In the genomic region with DNA sequence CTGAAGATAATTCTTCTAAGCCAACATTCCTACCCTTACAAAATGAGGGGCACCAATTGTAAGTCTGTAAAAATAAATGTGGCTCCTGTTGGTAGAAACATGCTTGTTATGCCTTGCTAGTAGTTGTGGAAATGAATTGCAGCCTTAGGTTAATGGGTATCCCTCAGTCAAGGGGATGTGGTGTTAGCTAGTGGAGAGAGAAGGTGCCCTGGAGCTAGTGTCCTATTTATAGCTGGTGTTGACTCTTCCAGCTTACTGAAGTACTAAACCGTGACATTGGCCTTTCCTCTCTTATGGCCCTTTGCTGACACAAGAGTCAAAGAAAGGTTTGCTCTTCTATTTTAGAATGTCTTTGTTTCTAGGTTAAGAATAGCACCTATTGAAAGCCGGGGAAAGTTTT, we compare ENCODE assay signal across 26 mouse cellular contexts. TPM values are rescaled to one million over a fixed set of nuclear protein-coding genes. Genes with fewer than 3 reads are reported as not detected.
DNase-seq lines count a peak whose midpoint lies in the region; ATAC-seq and TF ChIP-seq lines count a peak whose summit lies in the region.
"Had no signal": no experiment of that assay in that cellular context is flagged by ENCODE, and none has a peak within 500 bp of the region (broad histone marks: within the 10 kb centered on the region; RNA-seq: fewer than 3 reads in every experiment).

No protein-coding gene starts in this region.

- no peak for TF ChIP-seq CTCF in kidney, adult 2 months (conservative IDR thresholded peaks at IDR 0.05; ENCODE audit: insufficient read depth, insufficient read length, low read depth, low read length)
- TF ChIP-seq CTCF in Patski (IDR thresholded peaks at IDR 0.05): no peak

- CTCF ChIA-PET in Patski (lab: Charles Lee): interaction anchor here (0.6 to 1.9 kb wide), 6 partner anchors 14 to 108 kb away, joined by 3 to 4 read pairs (median 3); no protein-coding TSS in a partner anchor

- no peak for TF ChIP-seq POLR2A in kidney, adult 2 months (IDR thresholded peaks at IDR 0.05; ENCODE audit: low read depth, low read length)

- no peaks in the 10 kb centered on the region for H3K9me3 ChIP-seq in heart, embryonic 10.5 days
- no peaks in the 10 kb centered on the region for H3K9me3 ChIP-seq in heart, embryonic 15.5 days (replicated peaks)
- H3K9me3 ChIP-seq in heart, embryonic 11.5 days (replicated peaks; ENCODE audit: control insufficient read depth, low read length): no peaks in the 10 kb centered on the region
- H3K9me3 ChIP-seq in kidney, embryonic 15.5 days (replicated peaks): no peaks in the 10 kb centered on the region
- H3K9me3 ChIP-seq: embryonic facial prominence, embryonic 10.5 days; embryonic facial prominence, embryonic 13.5 days; forebrain, embryonic 12.5 days; forebrain, embryonic 15.5 days; hindbrain, embryonic 12.5 days; hindbrain, embryonic 15.5 days had no signal

- 36% methylated on average over 2 of the region's 2 CpGs for WGBS in heart, embryonic 10.5 days
- WGBS in heart, embryonic 15.5 days: 42% methylated on average over 2 of the region's 2 CpGs
- 30% methylated on average over 2 of the region's 2 CpGs for WGBS in heart, embryonic 11.5 days (ENCODE audit: insufficient replicate concordance)
- 30% methylated on average over 2 of the region's 2 CpGs for WGBS in kidney, adult 2 months
- 56% methylated on average over 2 of the region's 2 CpGs for WGBS in kidney, embryonic 15.5 days

- in situ Hi-C loops in Patski (cut with MboI; ENCODE audit: low pct_unique_long_range_greater_than_20kb): no loop called here

- H3K36me3 ChIP-seq in heart, embryonic 10.5 days: no peaks in the 10 kb centered on the region
- H3K36me3 ChIP-seq in heart, embryonic 15.5 days: no peaks in the 10 kb centered on the region
- H3K36me3 ChIP-seq in heart, embryonic 11.5 days (ENCODE audit: control insufficient read depth, insufficient read depth, low read length): no peaks in the 10 kb centered on the region
- no peaks in the 10 kb centered on the region for H3K36me3 ChIP-seq in kidney, adult 2 months (ENCODE audit: control insufficient read depth, insufficient read depth, low read length)
- no peaks in the 10 kb centered on the region for H3K36me3 ChIP-seq in kidney, embryonic 15.5 days
- H3K36me3 ChIP-seq: embryonic facial prominence, embryonic 10.5 days; embryonic facial prominence, embryonic 13.5 days; forebrain, embryonic 12.5 days; forebrain, embryonic 15.5 days; hindbrain, embryonic 12.5 days; hindbrain, embryonic 15.5 days had no signal

- H3K4me1 ChIP-seq in heart, embryonic 10.5 days: peaks cover 18% of the 10 kb centered on the region
- peaks cover 5% of the 10 kb centered on the region; the same call in 1 of the 2 replicates for H3K4me1 ChIP-seq in heart, embryonic 15.5 days (replicated peaks)
- H3K4me1 ChIP-seq in heart, embryonic 11.5 days (ENCODE audit: control insufficient read depth, insufficient read depth, low read length): no peaks in the 10 kb centered on the region
- H3K4me1 ChIP-seq in kidney, adult 2 months (ENCODE audit: control insufficient read depth, insufficient read depth, low read length): peaks cover 7% of the 10 kb centered on the region; the same call in 1 of the 2 replicates
- 0 out of 2 replicates have a peak, but pooled peaks cover 7% of the 10 kb centered on the region for H3K4me1 ChIP-seq in kidney, embryonic 15.5 days
- H3K4me1 ChIP-seq: hindbrain, embryonic 12.5 days had no signal

- ATAC-seq in heart, embryonic 15.5 days (replicated peaks; ENCODE audit: insufficient number of reproducible peaks, insufficient read depth, low FRiP score, low read depth): no peak
- ATAC-seq in heart, embryonic 11.5 days (replicated peaks; ENCODE audit: insufficient number of reproducible peaks, low FRiP score, low TSS enrichment): no peak
- no peak for ATAC-seq in kidney, embryonic 15.5 days (replicated peaks; ENCODE audit: low FRiP score)
- ATAC-seq in Patski: peak; percentile 92
- ATAC-seq: activated CD4-positive, CD25-positive, alpha-beta regulatory T cell, adult 4 months; CD4-positive, CD25-positive, alpha-beta regulatory T cell, adult 4 months; forebrain, embryonic 15.5 days; intestine, postnatal 0 days had no signal

- peak; percentile 62 for DNase-seq in heart, embryonic 10.5 days (ENCODE audit: low spot score)
- DNase-seq in heart, adult 11 months: no peak
- peak; percentile 57 for DNase-seq in kidney, adult 2 months
- no peak for DNase-seq in Patski (ENCODE audit: low read depth, low spot score)
- no peak for DNase-seq in frontal cortex, postnatal 10 days (ENCODE audit: low spot score in 2 of 2)
- DNase-seq: adrenal gland, adult 8-10 months; adrenal gland, postnatal 25 days; cerebellum, adult 11-12 months; cerebellum, adult 8-10 months; cerebellum, postnatal 10 days; cerebellum, postnatal 36 days; embryo, embryonic 11 days; gastrocnemius, postnatal 25 days had no signal

- H3K4me2 ChIP-seq in heart, embryonic 15.5 days: no peak overlapping the region
- no peak overlapping the region for H3K4me2 ChIP-seq in heart, embryonic 11.5 days
- no peak overlapping the region for H3K4me2 ChIP-seq in kidney, embryonic 15.5 days
- H3K4me2 ChIP-seq: embryonic facial prominence, embryonic 13.5 days; forebrain, embryonic 12.5 days; forebrain, embryonic 15.5 days; hindbrain, embryonic 12.5 days; hindbrain, embryonic 15.5 days had no signal

- POLR2A ChIA-PET in Patski (lab: Charles Lee): no interaction called here

- 0 out of 2 replicates have a peak overlapping the region, but pooled peaks have one; percentile 13 for H3K27ac ChIP-seq in heart, embryonic 10.5 days
- H3K27ac ChIP-seq in heart, embryonic 15.5 days: peak overlapping the region; percentile 56
- H3K27ac ChIP-seq in heart, embryonic 11.5 days (ENCODE audit: low read depth, low read length): no peak overlapping the region
- H3K27ac ChIP-seq in kidney, adult 2 months (ENCODE audit: insufficient read depth, low read depth, low read length): no peak overlapping the region; the same call in 1 of the 2 replicates
- H3K27ac ChIP-seq in kidney, embryonic 15.5 days: no peak overlapping the region
- H3K27ac ChIP-seq: embryonic facial prominence, embryonic 10.5 days; embryonic facial prominence, embryonic 13.5 days; forebrain, embryonic 12.5 days; forebrain, embryonic 15.5 days; hindbrain, embryonic 12.5 days; hindbrain, embryonic 15.5 days had no signal

- H3K9ac ChIP-seq in heart, embryonic 15.5 days: no peak overlapping the region
- no peak overlapping the region for H3K9ac ChIP-seq in heart, embryonic 11.5 days (ENCODE audit: low read depth, low read length)
- no peak overlapping the region for H3K9ac ChIP-seq in kidney, embryonic 15.5 days
- H3K9ac ChIP-seq: embryonic facial prominence, embryonic 13.5 days; forebrain, embryonic 12.5 days; forebrain, embryonic 15.5 days; hindbrain, embryonic 12.5 days; hindbrain, embryonic 15.5 days had no signal

- H3K4me3 ChIP-seq in heart, embryonic 10.5 days: no peak overlapping the region
- H3K4me3 ChIP-seq in heart, embryonic 15.5 days: no peak overlapping the region
- H3K4me3 ChIP-seq in heart, embryonic 11.5 days (ENCODE audit: low read depth, low read length): no peak overlapping the region
- H3K4me3 ChIP-seq in kidney, adult 2 months (ENCODE audit: insufficient read depth, low read depth, low read length): no peak overlapping the region
- no peak overlapping the region for H3K4me3 ChIP-seq in kidney, embryonic 15.5 days (replicated peaks)
- H3K4me3 ChIP-seq: embryonic facial prominence, embryonic 10.5 days; embryonic facial prominence, embryonic 13.5 days; erythroblast, embryonic 14.5 days; forebrain, embryonic 12.5 days; forebrain, embryonic 15.5 days; hindbrain, embryonic 12.5 days; hindbrain, embryonic 15.5 days had no signal

- H3K27me3 ChIP-seq in heart, embryonic 10.5 days (ENCODE audit: insufficient read depth, poor library complexity, severe bottlenecking): no peaks in the 10 kb centered on the region
- no peaks in the 10 kb centered on the region for H3K27me3 ChIP-seq in heart, embryonic 15.5 days
- H3K27me3 ChIP-seq in heart, embryonic 11.5 days (ENCODE audit: control insufficient read depth, insufficient read depth, low read length): no peaks in the 10 kb centered on the region
- H3K27me3 ChIP-seq in kidney, adult 2 months (replicated peaks; ENCODE audit: control insufficient read depth, insufficient read depth, low read length): no peaks in the 10 kb centered on the region
- no peaks in the 10 kb centered on the region for H3K27me3 ChIP-seq in kidney, embryonic 15.5 days
- no peaks in the 10 kb centered on the region for H3K27me3 ChIP-seq in Patski
- H3K27me3 ChIP-seq: embryonic facial prominence, embryonic 13.5 days; forebrain, embryonic 12.5 days; forebrain, embryonic 15.5 days; hindbrain, embryonic 12.5 days; hindbrain, embryonic 15.5 days had no signal

RNA-seq across cellular contexts. Expression of a gene that starts 29.9 kb away (rescaled TPM):
- polyA plus RNA-seq in heart, embryonic 10.5 days (2016; fragmentation: Nextera tagmentation; extraction: Ambion mirVana): 14.6 and 20.5 TPM in 2 replicates
- 17.4 and 20.3 TPM in 2 replicates for polyA plus RNA-seq in heart, embryonic 15.5 days (2015; fragmentation: Nextera tagmentation; extraction: Ambion mirVana)
- polyA plus RNA-seq in heart, embryonic 11.5 days (2014; fragmentation: Nextera tagmentation; extraction: Ambion mirVana): 22.1 and 31.4 TPM in 2 replicates
- 26.2 and 64.8 TPM in 2 replicates for polyA plus RNA-seq in kidney, adult 2 months (2012; rRNA removed)
- polyA plus RNA-seq in kidney, embryonic 15.5 days (2015; fragmentation: Nextera tagmentation; extraction: Ambion mirVana): 20.3 and 22.3 TPM in 2 replicates
- 47.1 TPM for polyA plus RNA-seq in Patski (2021)
- polyA plus RNA-seq: erythroblast, embryonic 14.5 days had no signal

Comparison
In these comparisons a context has a peak if more than half of its experiments do, and no peak if none do; other contexts are left out.
1. DNase-seq: peak in heart, embryonic 10.5 days (single experiment) and kidney, adult 2 months (single experiment); none in heart, adult 11 months (single experiment), Patski (single experiment) and frontal cortex, postnatal 10 days (0 of 2).
2. H3K27ac ChIP-seq: peak in heart, embryonic 10.5 days (single experiment) and heart, embryonic 15.5 days (single experiment); none in heart, embryonic 11.5 days (single experiment), kidney, adult 2 months (single experiment) and kidney, embryonic 15.5 days (single experiment).